Mouse (Mus musculus): ENCODE results near the gene Lrrc10b.

Lrrc10b gene

GRCm38 (mm10) chr19:10456752-10457483 lies at the start of gene Lrrc10b:
TSS of gene Lrrc10b (minus strand) at chr19:10457473.
- DNase-seq, result peak; percentile 45 to 73

DNA sequence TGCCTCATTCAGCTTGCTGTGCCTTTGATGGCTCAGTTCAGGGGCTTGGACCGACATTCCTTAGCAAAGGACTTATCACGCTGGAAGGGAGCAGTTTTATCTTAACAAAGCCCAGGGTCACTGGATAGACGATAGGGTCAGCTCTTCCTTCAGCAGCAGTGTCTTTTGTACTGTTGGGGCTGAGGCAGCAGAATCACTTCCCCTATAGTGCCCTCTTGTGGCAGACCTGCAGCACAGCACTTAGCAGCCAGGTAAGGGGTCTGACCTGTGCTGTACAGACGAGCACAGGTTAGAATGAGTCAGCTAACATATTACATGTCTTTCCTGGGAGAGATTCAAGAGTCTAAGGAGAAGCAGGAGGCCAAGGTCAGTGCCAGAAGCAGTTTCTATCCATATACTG lies 45.3 kb upstream of the Lrrc10b start:
- peak in 1 of 2 experiments; percentile 27 for DNase-seq

DNA sequence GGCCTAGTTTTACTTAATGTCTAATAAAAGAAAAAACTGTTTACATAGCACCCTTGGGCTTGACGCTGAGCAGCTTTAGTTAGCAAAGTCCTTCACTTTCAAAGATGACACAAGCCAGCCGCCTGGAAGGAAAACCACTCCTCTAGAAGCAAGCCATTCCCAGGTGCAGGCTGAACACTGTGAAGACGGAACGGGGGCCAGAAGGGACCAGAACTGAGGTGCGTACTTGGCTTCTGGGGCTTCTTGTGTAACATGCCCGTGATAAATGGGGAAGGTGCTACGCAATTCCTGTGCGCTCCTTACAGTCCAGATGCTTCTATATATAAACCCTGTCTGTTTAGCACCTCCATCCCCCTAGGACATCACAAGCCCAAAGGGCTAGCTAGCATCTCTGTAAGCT lies 43.3 kb upstream of the Lrrc10b start:
- no peak for DNase-seq

- DNase-seq, result no peak
Measured at GRCm38 (mm10) chr19:10497512-10498160, 40.4 kb upstream of the Lrrc10b start.

GRCm38 (mm10) chr19:10496976-10497375 lies 39.7 kb upstream of the Lrrc10b start:
- DNase-seq, result no peak

DNA sequence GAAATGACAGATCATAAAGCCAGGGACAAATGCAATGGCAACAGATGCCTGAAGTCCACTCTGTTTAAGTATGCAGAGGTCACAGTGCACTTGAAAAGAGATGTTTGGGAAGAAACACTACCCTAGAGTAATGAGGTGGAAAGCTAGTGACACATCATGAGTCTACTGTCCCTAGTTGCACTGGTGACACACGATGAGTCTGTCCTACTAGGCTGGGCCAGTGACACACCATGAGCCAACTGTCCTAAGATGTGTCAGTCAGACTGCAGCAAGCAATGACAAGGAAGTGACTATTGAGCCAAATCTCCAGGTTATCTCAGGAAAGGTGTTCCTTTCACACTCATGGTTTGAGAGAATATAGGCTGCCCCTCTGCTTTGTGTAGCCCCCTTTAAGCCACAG lies 38.4 kb upstream of the Lrrc10b start:
- no peak for DNase-seq

DNA sequence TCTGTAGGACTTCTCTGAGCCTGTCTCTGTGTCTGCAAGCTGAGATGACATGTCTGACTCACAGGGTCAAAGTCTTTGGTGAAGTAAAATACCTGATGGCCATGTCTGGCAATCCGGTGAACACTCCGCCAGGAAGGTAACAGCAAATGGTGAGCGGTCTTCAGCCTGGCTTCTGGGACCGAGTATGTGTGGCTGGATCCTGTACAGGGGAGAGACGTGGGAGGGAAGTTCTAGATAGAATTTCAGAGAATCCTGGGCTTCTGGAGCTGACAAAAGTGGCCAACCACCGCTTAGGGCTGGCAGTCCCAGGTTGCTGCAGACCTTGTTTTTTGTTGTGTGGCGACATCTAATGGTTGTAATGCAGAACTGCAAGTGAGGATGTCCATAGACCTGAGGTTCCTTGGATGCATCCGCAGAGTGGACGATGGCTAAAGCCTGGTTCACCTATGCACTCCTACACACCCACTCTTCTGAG lies 29.0 kb upstream of the Lrrc10b start:
- peak; percentile 55 to 60 for DNase-seq

DNA sequence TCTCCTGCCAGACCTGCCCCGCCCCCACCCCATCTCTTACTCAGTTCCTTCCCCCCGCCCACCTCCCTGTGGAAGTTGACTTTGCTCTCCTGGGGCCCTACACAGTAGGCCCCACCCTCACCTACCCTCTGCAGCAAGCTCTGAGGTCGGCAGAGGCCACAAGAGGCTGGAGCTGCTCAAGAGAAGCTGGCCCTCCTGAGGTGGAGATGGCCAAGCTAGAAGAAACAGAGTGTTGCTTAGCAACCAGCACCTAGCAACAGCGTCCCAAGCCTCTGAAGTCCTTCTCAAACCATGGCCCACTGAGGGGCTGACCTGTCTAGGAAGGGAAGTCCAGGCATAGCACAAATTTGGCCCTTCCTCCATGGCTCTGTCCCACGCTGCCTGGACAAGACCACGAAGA lies 25.4 kb upstream of the Lrrc10b start, which contains the start of gene Ppp1r32:
Gene Ppp1r32, minus strand, starts transcription at position 226 of the 400 bp plus-strand sequence.
- DNase-seq, result no peak

GRCm38 (mm10) chr19:10479541-10479940 lies 22.3 kb upstream of the Lrrc10b start:
- DNase-seq, result no peak

DNA sequence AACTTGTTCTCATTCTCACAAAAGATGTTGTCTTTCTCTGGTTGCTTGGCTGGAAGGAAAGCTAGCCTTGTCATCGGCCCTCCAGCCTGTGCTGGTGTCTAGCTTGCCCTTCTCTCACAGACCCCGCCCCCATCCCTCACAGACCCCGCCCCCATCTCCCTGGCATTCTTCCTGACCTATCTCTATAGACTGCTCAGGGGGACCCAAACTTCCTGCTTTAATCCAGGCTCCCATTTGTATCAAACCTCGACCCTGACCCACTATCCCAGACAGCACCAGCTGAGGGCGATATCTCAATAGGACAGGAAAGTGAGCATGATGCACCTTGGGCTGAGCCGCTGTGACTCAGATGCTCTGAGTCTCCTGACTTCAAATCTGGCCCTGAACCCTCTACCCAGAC lies 16.5 kb upstream of the Lrrc10b start:
- DNase-seq, result no peak

GRCm38 (mm10) chr19:10472958-10473357 lies 15.7 kb upstream of the Lrrc10b start:
- no peak for DNase-seq

DNA sequence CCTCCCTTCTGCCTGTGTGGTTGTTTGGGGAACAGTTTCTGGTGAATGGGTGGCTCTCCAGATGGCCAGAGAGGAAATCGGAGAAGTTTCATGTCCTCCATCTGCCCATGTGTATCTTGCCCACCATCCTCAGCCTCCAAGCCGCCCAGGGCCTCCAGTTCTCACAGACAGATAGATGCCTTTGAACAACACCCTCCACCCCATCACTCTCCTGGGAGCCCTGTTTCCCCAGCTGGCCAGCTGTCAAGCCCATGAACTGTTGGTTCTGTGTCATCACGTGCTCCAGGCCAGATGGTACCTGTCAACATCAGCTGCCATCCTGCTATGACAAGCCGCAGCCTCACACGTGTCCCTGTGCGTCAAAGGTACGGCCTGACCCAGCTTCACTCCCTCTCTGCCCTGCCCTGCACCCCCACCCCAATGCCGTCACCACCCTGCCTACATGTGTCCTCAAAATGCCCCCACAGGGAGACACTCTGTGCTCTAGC lies 11.9 kb upstream of the Lrrc10b start:
- no peak for DNase-seq

DNA sequence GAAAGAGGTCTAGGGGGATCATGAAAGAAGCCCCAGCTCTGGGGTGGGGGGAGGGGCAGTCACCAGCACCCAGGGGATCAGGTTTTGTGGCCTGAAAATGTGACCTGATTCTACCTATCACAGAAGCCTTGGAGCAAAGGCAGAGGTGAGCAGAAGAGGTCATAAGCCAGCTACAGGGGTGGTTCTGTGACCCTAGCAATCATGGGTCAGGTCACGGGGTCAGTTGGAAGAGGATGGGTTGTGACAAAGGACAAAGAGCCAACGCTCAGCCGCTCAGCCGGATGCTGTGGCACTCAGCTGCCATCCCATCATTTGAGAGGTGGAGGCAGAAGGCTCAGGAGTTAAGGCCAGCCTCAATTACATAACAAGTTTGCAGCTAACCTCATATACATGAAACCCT lies 7.2 kb upstream of the Lrrc10b start:
- no peak for DNase-seq

GRCm38 (mm10) chr19:10461584-10461983 lies 4.3 kb upstream of the Lrrc10b start:
- DNase-seq, result no peak

DNA sequence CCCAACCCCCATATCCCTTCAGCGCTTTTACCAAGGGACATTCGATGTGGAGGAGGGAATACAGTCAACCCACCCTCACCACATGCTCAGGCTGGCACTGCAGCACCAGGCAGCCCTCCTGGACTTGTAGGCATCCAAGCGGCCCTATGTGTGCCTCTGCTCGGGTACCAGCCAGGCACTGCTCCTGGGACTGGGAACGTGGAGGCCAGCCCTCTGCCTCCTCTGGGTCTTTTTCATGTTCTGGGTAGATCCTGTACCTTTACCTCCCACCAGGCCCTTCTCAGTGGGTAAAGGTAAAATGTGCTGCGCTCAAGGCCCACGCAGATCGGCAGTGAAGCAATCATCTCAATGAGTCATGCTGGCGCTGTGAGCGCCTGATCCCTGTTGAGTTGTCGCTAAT lies 2.6 kb upstream of the Lrrc10b start:
- DNase-seq, result no peak

DNA sequence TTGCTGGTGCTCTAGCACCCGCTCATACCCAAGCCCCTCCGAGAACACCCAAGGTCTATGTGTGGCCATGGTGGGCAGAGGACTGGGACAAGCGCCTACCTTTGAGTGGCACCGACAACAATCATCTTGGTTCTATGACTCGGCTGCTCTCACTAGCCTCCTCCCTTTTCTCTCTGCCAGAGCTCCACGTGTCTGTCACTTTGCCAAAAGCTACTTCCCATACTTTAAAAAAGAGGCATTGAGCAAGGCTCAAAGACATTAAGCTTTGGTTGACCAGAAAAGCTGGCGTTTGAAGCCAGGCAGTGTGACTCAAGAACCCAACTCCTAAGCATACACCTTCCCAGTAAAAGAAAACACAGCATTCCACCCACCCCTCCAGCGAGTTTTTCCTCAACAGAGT lies 823 bp upstream of the Lrrc10b start:
- peak; percentile 49 to 60 for DNase-seq

GRCm38 (mm10) chr19:10457484-10457800 lies 169 bp upstream of the Lrrc10b start:
- peak; percentile 66 to 80 for DNase-seq

GRCm38 (mm10) chr19:10455437-10455806 lies 1.9 kb downstream of the Lrrc10b start:
- no peak for DNase-seq

DNA sequence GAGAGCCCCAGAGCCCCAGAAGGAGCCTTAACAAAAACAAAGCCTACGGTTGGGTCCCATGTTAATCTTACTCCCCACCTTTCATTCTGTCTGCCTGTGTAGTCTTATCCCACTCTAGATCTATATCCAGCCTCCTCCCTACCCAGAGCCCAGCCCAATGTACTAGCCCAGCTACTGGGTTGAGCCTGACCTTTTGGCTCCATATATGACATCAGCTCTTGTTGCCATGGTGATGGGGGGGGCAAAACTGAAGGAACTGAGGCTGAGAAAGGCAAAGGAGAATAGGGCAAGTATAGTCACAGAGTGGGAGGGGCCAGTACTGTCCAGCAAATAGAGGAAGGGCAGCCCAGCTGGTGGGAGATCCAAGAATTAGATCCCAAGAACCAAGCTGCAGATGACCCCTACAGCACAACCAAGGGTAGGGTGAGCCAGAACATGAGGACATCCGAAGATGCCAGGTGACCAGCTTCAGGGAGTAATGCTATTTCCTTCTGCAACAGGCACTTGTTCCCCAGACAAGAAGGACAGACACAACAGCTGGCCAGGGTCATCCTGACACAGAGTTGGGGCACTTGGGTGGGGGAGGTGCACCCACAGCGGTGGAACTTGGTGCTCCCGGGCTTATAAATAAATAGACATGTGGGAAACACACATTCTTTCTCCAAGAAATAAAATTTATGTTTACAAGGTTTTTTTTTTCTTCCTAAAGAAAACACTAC lies 2.4 kb downstream of the Lrrc10b start:
- DNase-seq, result no peak

DNA sequence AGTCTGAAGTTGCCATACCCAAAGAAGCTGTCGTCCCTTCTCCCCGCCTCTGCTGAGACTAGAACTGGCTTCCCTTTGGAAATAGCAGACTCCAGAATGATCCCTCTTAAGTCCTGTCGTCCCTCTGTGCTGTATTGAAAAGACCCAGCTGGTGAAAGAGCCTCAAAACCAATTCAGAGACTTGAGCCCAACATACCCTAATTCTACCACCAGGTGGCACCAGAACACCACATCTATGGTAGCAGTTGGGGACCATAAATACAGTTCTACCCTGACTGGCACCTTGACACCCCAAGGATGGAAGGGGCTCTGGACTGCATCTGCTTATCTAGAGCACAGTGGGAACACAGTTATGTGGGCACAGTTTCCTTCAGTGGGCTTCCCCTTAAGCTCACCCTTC lies 7.6 kb downstream of the Lrrc10b start:
- peak; percentile 64 to 84 for DNase-seq

GRCm38 (mm10) chr19:10449190-10449589 lies 8.1 kb downstream of the Lrrc10b start:
- DNase-seq, result peak in 1 of 2 experiments; percentile 23

DNA sequence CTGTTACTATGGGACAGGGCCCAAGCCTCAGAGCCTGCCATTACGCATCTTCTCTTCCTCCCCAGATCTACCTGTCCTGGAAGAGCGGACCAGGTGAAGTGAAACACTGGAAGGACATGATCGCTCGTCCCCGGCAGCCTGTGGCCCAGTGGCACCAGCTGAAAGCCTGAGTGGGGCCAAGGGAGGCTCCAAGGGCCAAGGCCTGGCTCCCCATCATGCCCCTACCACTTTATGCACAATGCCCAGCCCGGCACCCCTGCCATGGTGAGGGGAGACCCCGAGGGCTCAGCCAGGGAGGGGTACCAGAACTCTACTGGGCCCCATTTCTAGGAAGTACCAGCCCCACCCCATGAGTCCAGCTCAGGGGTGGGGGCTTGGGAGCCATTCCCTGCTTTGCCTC lies 9.0 kb downstream of the Lrrc10b start:
- DNase-seq, result peak in 1 of 2 experiments; percentile 24

- DNase-seq, result no peak
Measured at GRCm38 (mm10) chr19:10444685-10445369, 12.4 kb downstream of the Lrrc10b start.

Data from kidney, postnatal 25 days (tissue).